Mouse (Mus musculus): ENCODE results near the gene Polr2e.

Gene Polr2e

DNA sequence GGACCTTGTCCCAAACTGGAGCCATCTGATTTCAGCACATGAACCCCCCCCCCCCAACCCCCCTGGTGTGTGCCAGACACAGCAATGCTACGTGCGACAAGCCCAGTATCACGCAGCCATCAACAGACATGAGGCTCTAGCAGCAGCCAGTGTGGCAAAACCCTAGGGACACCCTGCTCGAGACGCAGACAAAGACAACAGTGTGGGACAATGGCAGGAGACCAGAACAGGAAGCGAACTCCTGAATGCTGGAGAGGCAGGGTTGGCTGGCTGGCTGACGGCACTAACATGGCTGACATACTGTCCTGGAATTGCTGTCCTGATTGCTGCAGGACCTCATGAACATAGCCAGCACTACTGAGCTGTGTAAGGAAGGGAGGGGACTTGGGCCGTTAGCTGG, 4.4 kb downstream of the Polr2e start:
- no peak for DNase-seq (ENCODE audit: low spot score)

DNA sequence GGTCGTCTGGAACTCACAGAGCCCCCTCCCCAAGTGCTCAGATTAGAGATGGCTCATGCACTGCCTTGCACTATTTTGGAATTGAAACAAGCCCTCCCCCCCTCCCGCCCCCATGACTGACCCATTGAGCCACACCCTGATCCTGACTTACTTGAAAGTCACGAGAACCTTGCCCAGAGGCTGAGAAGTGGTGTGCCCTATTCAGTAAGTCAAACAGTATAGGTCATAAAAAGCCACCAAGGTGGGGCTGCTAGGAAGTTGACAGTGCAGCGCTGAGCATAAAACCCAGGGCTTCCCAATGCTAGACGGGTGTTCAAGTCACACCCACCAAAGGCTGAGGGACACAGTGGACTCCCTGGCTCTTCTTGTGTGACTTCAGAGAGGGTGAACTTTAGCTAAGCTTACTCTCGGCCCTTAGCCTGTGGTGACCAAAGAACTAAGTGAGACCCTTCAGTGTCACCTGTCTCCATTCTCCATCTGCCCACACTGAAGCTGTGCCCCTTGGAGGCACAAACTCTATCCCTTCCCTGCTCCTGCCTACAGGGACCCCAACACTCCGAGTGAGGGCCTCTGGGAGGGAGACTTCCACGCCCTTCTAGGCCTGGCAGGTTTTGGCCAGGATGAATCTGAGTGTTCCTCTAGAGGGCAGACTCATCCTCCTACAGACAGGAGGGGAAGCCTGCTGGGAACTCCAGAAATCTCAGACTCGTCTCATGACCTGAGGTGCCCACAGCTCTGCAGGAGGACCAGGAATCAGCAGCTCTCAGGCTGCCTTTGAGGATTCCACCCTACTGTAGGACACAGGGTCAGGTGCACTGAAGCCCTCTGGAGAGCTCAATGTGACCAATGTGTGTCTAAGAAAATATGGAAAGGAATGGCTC, 5.8 kb downstream of the Polr2e start:
- no peak for DNase-seq (ENCODE audit: low spot score)

- no peak for DNase-seq (ENCODE audit: low spot score)
Observed at GRCm38 (mm10) chr10:80032799-80033480, 6.7 kb downstream of the Polr2e start.

DNA sequence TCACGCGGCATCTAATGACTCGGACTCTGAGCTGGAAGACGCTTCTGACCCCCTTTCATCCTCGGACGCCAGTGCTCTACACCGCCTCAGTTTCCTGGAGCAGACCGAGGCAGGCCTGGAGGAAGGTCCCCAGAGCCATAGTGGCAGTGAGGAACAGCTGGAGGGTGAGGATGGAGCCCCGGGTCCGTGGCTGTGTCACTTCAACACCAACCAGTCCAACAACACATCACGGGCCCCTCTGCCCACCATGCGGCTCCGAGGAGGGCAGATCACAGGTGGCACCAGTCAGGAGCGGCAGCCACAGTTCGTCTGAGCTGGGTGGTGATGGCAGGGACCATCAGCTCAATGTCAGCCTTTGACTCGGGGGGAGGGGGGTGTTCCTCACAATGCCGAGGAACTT, 8.9 kb downstream of the Polr2e start:
- no peak for DNase-seq (ENCODE audit: low spot score)

DNA sequence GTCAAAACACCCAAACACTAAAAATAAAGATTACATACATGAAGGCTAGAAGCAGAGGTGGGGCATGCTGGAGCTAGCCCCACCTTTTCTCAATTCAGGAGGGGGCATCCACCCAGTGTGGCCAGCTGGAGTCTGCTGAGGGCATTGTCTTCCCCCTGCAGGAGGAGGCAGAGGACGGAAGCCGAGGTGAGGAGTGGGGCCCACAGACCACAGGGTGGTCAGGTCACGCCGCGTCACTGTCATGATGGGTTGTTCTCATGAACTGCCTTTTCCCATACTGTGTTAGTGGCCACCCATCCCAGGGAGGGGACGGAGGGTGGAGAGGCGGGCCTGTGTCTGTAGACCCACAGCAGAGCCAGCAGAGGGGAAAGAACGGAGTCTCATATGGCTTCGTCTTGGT, 9.4 kb downstream of the Polr2e start:
- DNase-seq (ENCODE audit: low spot score): no peak

GRCm38 (mm10) chr10:80028521-80028846, 11.1 kb downstream of the Polr2e start:
- DNase-seq (ENCODE audit: low spot score): no peak

- DNase-seq (ENCODE audit: low spot score): no peak
Observed at GRCm38 (mm10) chr10:80027681-80028520, 11.7 kb downstream of the Polr2e start.

DNA sequence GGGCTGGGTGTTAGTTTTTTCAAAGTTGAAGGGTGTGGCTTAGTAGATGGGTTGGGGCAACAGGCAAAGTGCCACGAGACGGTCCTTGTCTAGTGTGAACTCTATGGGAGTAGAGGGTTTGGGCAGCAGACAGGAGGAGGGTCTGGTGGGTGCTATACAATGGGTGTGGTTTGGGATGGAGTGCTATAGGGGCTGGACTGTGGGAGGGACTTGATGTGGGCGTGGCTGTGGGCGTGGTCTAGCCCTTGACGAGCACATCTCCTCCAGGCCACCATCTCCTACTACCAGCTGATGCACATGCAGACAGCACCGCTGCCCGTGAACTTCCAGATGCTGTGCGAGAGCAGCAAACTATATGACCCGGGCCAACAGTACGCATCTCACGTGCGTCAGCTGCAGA, 13.7 kb downstream of the Polr2e start:
- DNase-seq (ENCODE audit: low spot score): no peak

DNA sequence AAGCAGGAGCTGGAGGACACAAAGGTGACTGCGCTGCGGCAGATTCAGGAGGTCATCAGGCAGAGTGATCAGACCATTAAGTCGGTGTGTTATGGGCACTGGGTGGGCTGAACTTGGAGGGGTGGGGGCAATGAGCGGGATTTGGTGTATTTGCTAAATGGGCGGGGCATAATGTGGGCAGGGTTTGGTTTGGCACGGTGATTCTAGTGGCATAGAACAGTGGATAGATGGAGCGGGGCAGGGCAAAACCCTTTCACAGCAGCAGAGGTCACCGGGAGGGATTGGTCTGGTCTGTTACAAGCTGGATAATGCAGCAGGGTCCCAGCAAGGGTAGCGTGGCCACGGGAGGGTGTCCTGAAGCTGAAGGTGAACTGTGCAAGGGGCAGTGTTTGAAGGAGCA, 14.1 kb downstream of the Polr2e start:
- no peak for DNase-seq (ENCODE audit: low spot score)

- DNase-seq (ENCODE audit: low spot score): no peak
Observed at GRCm38 (mm10) chr10:80025044-80025347, 14.6 kb downstream of the Polr2e start.

GRCm38 (mm10) chr10:80024229-80025043, 15.2 kb downstream of the Polr2e start:
- no peak for DNase-seq (ENCODE audit: low spot score)

DNA sequence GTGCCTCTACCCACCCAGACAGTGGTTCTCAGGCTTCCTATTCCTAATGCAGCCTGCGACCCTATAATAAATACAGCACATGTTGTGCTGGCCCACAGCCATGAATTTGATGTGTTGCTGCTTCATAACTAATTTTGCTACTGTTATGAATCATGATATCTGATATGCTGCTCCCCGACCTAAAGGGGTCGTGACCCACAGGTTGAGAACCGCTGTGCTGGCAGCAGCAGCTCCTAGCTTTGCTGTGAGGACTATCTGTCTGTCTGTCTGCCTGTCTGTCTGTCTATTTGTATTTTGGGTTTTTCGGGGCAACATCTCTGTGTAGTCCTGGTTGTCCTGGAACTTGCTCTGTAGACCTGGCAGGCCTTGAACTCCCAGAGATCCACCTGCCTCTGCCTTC, 15.8 kb downstream of the Polr2e start:
- no peak for DNase-seq (ENCODE audit: low spot score)

- no peak for DNase-seq (ENCODE audit: low spot score)
Observed at GRCm38 (mm10) chr10:80022806-80023205, 16.8 kb downstream of the Polr2e start.

DNA sequence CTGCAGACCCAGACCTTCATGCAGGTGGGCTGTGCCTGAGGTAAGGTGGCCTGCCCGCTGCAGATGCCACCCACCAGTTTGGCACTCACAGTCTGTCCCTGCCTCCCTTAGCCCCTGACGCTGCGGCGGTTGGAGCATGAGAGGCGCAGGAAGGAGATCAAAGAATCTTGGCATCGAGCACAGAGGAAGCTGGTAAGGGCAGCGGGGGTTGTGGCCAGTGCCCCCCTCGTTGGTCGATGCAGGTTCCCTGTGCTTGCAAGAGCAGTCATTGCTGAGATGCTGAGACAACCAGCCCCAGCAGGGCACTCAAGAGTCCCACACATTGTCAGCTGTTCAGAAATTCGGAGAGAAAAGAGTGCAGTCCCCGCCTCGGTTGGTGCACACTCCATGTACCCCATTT, 17.4 kb downstream of the Polr2e start:
- no peak for DNase-seq (ENCODE audit: low spot score)

GRCm38 (mm10) chr10:80021320-80021641, 18.3 kb downstream of the Polr2e start:
- no peak for DNase-seq (ENCODE audit: low spot score)

- no peak for DNase-seq (ENCODE audit: low spot score)
Observed at GRCm38 (mm10) chr10:80020603-80021319, 18.8 kb downstream of the Polr2e start.

- DNase-seq (ENCODE audit: low spot score): no peak
Observed at GRCm38 (mm10) chr10:80020191-80020590, 19.4 kb downstream of the Polr2e start.

- no peak for DNase-seq (ENCODE audit: low spot score)
Observed at GRCm38 (mm10) chr10:80019471-80020131, 20.0 kb downstream of the Polr2e start.

- no peak for DNase-seq (ENCODE audit: low spot score)
Observed at GRCm38 (mm10) chr10:80018739-80019297, 20.8 kb downstream of the Polr2e start.

- no peak for DNase-seq (ENCODE audit: low spot score)
Observed at GRCm38 (mm10) chr10:80017771-80018170, 21.8 kb downstream of the Polr2e start.

DNA sequence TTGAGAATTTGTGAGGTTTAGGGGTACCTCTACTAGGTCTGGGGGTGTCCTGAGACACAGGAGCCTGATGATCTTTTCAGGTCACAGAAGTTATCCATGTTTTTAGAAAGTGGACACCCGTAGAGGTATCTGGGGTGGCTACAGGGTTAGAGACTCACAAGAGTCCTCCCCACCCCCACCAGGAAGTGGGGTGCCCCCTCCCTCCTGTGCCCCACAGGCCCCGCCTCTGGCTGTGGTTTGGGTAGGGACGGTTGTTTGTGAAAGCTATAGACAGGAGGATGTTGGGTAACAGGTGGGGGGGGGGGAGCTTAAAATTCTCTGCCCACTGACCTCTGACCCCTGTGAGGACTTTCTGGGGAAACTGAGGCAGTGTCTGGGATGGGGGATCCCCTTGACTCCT, 22.2 kb downstream of the Polr2e start:
- no peak for DNase-seq (ENCODE audit: low spot score)
